Mouse (Mus musculus) megakaryocyte, embryonic 14.5 days (primary cell): ENCODE measurements around the gene Hoxb9.

Source experiments
- FLI1 ChIP-seq: IDR thresholded peaks from 2 replicates; pipeline ENCODE4 v1.6.1; 2012; ENCODE audit warnings: low read length, inconsistent platforms, mixed read lengths
- GATA1 ChIP-seq: IDR thresholded peaks from 3 replicates; pipeline ENCODE4 v1.6.1; 2012; ENCODE audit warnings: mixed read lengths, low read length, inconsistent platforms, borderline replicate concordance

DNA sequence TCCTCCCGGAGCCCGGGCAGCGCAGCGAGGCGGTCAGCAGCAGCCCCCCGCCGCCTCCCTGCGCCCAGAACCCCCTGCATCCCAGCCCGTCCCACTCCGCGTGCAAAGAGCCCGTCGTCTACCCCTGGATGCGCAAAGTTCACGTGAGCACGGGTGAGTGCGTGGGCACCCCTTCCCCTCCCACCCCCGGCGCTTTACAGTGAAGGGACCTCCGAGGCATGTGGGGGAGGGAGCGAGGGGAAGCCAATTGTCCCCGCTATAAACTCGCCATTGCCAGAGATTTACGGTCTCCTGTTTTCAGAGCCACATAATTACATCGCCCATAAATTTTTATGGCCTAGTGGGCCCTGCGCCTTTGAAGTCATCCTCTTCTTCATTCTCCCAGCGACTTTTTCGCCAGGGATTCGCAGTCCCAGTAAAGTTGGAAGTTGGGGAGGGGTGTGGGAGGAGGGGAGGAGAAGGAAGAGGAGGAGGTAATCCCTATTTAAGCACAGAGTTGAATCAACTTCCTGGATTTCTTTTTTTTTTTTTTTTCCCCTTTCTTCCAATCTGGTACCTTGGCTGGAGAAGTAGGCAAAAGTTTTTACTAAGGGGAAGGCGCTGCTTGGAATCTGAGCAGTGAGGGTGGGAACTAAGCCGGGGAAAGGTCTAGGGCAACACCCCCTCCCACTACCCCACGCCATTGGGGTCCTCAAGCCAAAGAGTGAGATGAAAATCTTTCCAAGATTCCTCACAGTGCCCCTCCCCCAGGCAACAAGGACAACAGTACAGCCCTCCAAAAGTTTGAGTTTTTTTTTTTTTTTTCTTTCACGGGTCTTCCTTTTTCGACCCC lies 48.0 kb downstream of the Hoxb9 start:
- TF ChIP-seq GATA1 (no peak), FLI1 (no peak)
